Mouse (Mus musculus): ENCODE data around the gene Rab13. TPM values are rescaled to one million over a fixed set of nuclear protein-coding genes. Genes with fewer than 3 reads are reported as not detected.

Gene Rab13
- total RNA-seq, 2 experiments from 2014 or later: 6.2 to 8.8 TPM

DNA sequence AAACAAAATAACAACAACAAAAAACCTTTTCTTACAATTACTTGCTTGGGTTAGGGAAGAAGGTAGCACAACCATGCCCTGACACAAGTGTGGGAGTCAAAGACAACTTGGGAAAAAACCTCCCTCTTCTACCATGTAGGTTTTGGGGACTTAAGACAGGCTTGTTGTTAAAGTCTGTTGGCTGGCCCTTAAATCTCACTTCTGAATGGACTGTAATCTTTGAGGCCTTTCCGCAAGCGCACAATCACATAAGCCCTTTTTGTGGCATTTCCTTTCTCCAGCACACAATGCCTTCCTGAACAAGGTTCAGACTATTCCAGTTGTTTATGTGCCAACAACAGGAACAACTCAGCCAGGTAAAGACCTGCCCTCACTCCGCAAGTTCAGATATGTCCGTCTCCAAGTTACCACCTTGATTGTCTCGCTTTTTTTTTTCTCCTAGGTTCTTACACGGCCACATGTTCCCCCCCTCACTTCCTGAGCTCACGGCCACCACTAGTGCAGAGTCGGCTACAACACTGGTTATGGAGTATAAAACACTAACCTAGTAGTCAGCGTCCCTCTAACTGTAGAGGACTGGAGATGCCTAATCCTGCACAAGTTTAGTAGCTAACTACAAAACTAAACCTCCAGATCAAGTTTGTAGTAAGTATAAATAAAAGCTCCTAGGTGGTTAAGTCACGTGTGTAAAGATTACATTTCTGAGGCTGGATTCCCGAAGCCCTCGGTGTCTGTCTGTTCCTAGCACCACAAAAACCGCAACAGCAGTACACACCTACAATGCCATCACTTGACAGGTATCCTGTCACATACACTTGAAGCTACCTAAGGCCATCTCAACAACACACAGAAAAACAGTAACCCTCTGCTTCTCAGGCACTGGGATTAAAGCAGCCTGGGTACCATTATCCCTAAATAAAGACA lies 1.8 kb upstream of the Rab13 start:
- Histone ChIP-seq H3K4me3 (peak overlapping the region; percentile 96), H3K27ac (peak overlapping the region; percentile 5; the same call in 1 of the 2 replicates)
- no peak for DNase-seq (ENCODE audit: low spot score in 2 of 2)
- TF ChIP-seq CTCF (conservative IDR thresholded peaks at IDR 0.05): no peak

- peak overlapping the region; percentile 96 for H3K4me3 ChIP-seq
- peak overlapping the region; percentile 95 for H3K27ac ChIP-seq
- no peak for TF ChIP-seq CTCF (conservative IDR thresholded peaks at IDR 0.05)
- DNase-seq (ENCODE audit: low spot score in 2 of 2): no peak
Measured at GRCm38 (mm10) chr3:90212723-90213122, 772 bp upstream of the Rab13 start.

- Histone ChIP-seq H3K27ac (peak overlapping the region; percentile 95), H3K4me3 (peak overlapping the region; percentile 96)
- no peak for TF ChIP-seq CTCF (conservative IDR thresholded peaks at IDR 0.05)
- no peak for DNase-seq (ENCODE audit: low spot score in 2 of 2)
Measured at GRCm38 (mm10) chr3:90213956-90214684, 625 bp downstream of the Rab13 start.

DNA sequence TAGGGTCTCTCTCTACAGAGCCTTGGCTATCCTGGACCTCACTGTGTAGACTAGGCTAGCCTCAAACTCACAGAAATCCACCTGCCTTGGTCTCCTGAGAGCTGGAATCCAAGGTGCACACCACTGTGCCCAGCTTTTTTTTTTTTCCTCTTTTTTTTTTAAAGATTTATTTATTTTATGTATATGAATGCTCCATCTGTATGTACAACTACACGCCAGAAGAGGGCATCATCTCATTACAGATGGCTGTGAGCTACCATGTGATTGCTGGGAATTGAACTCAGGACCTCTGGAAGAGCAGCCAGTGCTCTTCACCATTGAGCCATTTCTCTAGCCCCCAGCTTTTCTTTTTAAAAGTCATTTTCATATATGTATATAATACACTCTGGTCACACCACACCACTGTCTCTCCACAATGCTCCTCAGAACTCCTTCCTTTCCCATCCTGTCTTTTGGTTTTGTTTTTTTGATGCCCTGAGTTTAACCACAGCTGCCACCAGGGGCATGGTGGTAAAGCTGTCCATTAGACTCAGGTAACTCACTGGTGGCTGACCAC lies 2.4 kb downstream of the Rab13 start:
- H3K4me3 ChIP-seq: no peak overlapping the region
- no peak for DNase-seq (ENCODE audit: low spot score in 2 of 2)
- TF ChIP-seq CTCF (conservative IDR thresholded peaks at IDR 0.05): peak; percentile 55
- H3K27ac ChIP-seq: no peak overlapping the region

- TF ChIP-seq CTCF (conservative IDR thresholded peaks at IDR 0.05): peak; percentile 88
- Histone ChIP-seq H3K27ac (peak overlapping the region; percentile 87), H3K4me3 (peak overlapping the region; percentile 49)
- DNase-seq (ENCODE audit: low spot score in 2 of 2): peak; percentile 56 to 62
Measured at GRCm38 (mm10) chr3:90220088-90220487, 6.6 kb downstream of the Rab13 start.

DNA sequence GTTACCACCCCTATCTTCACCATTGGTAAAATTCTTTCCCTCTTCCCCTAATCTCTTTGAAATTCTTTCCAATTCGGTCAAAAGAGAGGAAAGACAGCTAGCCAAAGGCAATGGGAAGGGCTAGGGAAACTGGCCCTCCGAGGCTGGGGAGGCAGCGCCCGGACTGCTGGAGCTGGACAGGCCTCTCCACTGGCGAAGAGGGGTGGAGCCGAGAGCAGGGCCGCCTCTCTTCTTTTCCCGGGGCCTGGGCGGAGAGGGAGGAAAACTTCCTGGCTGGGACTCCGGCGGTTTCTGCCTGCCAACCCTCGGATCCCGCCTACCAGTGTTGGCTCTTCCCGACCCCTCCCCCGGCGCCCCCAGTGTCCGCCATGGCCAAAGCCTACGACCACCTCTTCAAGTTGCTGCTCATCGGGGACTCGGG lies 7.0 kb downstream of the Rab13 start:
- peak; percentile 32 to 34 for DNase-seq (ENCODE audit: low spot score in 2 of 2)
- peak overlapping the region; percentile 87 for H3K27ac ChIP-seq
- peak overlapping the region; percentile 49 for H3K4me3 ChIP-seq
- TF ChIP-seq CTCF (conservative IDR thresholded peaks at IDR 0.05): no peak; the same call in 1 of the 2 replicates

DNA sequence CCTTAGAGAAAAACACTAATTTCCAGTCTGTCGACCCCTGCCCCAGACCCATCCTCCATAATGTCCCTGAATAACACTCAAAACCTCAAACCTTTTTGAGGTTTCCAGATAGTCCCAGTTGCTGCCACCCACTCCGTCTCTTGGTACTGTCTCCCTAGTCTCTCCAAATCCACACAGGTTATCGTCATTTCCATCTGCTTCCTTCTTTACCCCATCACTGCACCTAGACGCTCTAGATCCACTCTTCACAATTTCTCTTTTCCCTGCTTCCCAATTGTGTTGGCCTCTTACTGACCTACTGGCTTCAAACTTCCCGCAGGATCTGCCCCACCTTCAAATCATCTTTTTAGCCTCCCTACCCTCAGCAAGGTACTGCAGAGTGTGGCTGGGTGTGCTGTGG lies 7.6 kb downstream of the Rab13 start:
- Histone ChIP-seq H3K27ac (peak overlapping the region; percentile 87; the same call in 1 of the 2 replicates), H3K4me3 (peak overlapping the region; percentile 49; the same call in 1 of the 2 replicates)
- no peak for DNase-seq (ENCODE audit: low spot score in 2 of 2)
- no peak for TF ChIP-seq CTCF (conservative IDR thresholded peaks at IDR 0.05)

DNA sequence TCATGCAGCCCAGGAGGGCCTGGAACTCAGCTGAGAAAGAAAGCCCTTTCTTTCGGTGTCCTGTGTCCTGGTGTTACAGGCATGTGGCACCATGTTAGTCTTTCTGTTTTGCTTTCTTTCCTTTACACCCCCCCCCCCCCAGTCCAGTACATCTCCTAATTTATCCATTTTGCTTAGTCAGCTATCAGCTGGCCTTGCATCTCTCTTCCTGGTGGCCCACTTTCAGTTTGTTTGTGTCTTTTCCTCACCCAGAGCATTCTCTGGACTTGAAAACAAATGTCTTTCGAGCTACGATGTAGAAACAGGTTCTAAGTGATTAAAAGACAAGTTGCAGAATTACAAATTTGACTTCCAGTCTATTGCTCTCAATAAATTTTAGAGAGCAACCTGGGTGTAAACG lies 9.0 kb downstream of the Rab13 start:
- no peak for DNase-seq (ENCODE audit: low spot score in 2 of 2)
- TF ChIP-seq CTCF (conservative IDR thresholded peaks at IDR 0.05): no peak

DNA sequence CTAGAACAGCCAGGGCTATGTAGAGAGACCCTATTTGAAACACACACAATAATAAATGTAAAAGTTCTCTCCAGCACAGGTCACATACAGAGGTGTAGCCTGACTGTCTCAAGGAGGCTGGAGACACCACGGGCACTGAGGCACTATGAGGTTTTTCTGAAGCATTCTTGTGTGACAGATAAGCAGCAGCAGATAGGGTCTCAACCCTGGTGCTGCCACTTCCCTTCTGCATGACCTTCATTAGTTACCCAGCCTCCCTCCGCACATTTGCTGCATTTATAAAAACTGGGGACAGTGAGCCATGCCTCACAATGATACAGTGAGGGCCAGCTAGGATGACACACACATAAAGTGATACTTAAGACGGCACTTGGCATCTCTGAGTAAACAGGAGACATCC lies 9.4 kb downstream of the Rab13 start:
- no peak overlapping the region for H3K4me3 ChIP-seq
- no peak overlapping the region for H3K27ac ChIP-seq
- TF ChIP-seq CTCF (conservative IDR thresholded peaks at IDR 0.05): no peak
- no peak for DNase-seq (ENCODE audit: low spot score in 2 of 2)

More for the DNA sequence above, 9.0 kb downstream of the Rab13 start:
- Histone ChIP-seq H3K27ac (no peak overlapping the region), H3K4me3 (no peak overlapping the region)

GRCm38 (mm10) chr3:90224331-90224730 lies 10.8 kb downstream of the Rab13 start:
- TF ChIP-seq CTCF (conservative IDR thresholded peaks at IDR 0.05): no peak
- no peak overlapping the region for H3K4me3 ChIP-seq
- H3K27ac ChIP-seq: no peak overlapping the region
- no peak for DNase-seq (ENCODE audit: low spot score in 2 of 2)

GRCm38 (mm10) chr3:90231075-90231474 lies 17.6 kb downstream of the Rab13 start:
- peak overlapping the region; percentile 93 for H3K27ac ChIP-seq
- TF ChIP-seq CTCF (conservative IDR thresholded peaks at IDR 0.05): no peak
- peak overlapping the region; percentile 95 for H3K4me3 ChIP-seq
- DNase-seq (ENCODE audit: low spot score in 2 of 2): no peak

- TF ChIP-seq CTCF (conservative IDR thresholded peaks at IDR 0.05): peak; percentile 28
- Histone ChIP-seq H3K27ac (peak within 1 kb of the TSS; percentile 93), H3K4me3 (peak within 1 kb of the TSS; percentile 95)
- peak; percentile 94 to 96 for DNase-seq (ENCODE audit: low spot score in 2 of 2)
Measured at GRCm38 (mm10) chr3:90231507-90232333, 18.2 kb downstream of the Rab13 start, which contains the start of gene Jtb. Jtb (plus strand) TSS chr3:90231597.

Data from layer of hippocampus, adult 2 months (tissue).